Mouse (Mus musculus) thymus, adult 2 months (tissue): ENCODE results near the gene Hes1.

Experiments
- CTCF ChIP-seq: fragments of 200-500 bp; IDR thresholded peaks from 2 replicates; pipeline ENCODE4 v1.5.1; 2012; ENCODE audit warnings: mild to moderate bottlenecking, control low read depth, low read length, moderate library complexity, borderline replicate concordance; ENCODE audit not compliant: control insufficient read depth, poor library complexity, insufficient read depth; ENCODE audit errors: extremely low read depth
- POLR2A ChIP-seq: fragments of 200-500 bp; IDR thresholded peaks from 2 replicates; pipeline ENCODE4 v1.6.1; 2012; ENCODE audit warnings: mild to moderate bottlenecking, low read length, control low read depth, moderate library complexity; ENCODE audit not compliant: control insufficient read depth, poor library complexity, insufficient read depth; ENCODE audit errors: extremely low read depth

- TF ChIP-seq POLR2A (no peak), CTCF (no peak)
Measured at GRCm38 (mm10) chr16:30104363-30104762, 40.2 kb downstream of the Hes1 start.
